Mouse (Mus musculus) cerebellum, postnatal 10 days (tissue): Measurements from ENCODE around the gene Arhgap42.

ENCODE experiments used
- DNase-seq, 2 experiments: peaks; one replicate each; pipeline ENCODE4 v3.0.0; 2021; ENCODE audit warnings: mixed read lengths in 2 of 2

Arhgap42 gene

GRCm38 (mm10) chr9:9142144-9142543 lies 96.8 kb downstream of the Arhgap42 start:
- DNase-seq = no peak

- DNase-seq = no peak
Observed at GRCm38 (mm10) chr9:9128996-9129694, 109.8 kb downstream of the Arhgap42 start.

DNA sequence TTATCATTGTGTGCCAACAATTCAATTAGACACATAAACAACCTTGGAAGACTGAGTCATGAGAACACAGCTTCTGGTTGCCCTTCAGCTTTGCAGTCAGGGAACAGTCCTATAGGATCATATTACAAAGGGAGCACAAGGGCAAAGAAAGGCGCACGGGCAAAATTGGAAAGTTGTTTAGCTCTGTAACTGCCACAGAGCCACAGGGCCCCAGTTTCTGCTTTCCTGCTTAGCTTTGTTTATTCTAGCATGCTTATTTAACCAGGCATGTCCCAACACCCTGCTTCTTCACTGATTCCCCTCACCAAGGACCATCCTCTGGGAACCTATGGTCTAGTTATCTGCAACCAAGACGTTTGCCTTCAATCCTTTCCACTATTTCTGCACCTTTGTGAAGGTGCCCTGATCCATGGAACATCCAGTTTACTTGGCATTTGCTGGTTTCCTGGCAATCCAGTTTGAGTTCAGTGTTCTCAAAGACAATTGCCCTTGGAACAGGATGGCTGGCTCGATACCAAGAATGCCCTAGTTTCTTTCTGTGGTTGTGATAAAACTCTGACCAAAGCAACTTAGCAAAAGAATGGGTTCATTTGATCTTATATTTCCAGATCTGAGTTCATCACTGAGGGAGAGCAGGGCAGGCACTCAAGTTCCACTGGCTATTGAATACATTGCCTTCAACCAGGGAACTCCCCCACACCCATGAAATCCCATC lies 111.7 kb downstream of the Arhgap42 start:
- DNase-seq = no peak

DNA sequence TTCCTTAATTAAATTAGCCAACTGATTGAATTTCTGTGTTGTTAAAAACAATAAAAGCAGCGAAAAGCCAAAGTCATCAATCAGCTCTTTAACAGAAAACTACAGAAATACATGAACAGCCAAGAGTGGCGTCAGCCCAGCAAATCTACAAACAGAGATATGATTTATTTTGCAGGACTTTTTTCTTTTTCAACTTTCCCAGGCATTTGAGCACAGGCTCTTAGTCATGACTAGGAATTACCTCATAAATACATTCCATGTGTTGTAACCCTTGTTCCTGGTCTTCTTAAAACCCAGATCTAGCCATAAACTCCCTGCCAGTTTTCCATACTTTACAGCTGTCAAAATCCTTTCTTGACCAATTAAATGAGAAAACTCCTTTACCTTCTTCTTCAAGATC lies 114.7 kb downstream of the Arhgap42 start:
- DNase-seq = no peak

- no peak for DNase-seq
Observed at GRCm38 (mm10) chr9:9114266-9114665, 124.6 kb downstream of the Arhgap42 start.

DNA sequence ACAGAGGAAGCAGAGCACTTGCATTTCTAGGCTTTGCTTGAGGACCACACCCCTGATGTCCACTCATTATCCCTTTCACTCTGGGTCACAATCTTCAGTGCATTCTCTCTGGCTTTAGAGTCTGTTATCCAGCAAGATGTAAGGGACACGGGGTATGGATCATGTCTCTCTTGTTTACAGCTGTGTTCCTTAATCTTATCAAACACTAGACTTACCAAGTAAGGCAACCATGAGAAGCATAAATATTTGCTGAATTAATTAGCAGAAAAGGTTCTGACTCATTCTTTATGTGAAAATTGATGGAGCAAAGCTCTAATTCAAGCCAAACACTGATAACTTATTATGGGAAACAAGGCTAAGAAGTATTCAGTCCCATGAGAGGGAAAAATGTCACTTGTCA lies 125.1 kb downstream of the Arhgap42 start:
- DNase-seq = no peak

DNA sequence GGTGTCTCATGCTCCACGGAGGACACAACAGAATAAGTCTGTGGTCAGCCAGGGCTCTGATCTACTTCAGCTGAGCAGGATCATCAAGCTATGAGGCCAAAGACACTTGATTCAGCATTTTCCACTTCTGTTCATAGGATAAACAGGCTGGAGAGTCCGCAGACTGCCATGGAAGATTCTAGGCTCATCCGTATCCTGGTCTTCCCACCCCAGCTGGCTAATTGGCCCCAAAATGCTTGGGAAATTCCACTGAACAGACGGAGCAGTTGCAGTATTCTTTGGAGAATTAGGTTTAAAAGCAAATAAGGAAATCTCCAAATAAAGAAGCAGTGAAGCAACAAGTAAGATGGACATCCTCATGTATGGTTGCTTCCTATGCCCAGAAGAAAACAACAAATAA lies 126.0 kb downstream of the Arhgap42 start:
- no peak for DNase-seq

GRCm38 (mm10) chr9:9107697-9108096 lies 131.2 kb downstream of the Arhgap42 start:
- no peak for DNase-seq

DNA sequence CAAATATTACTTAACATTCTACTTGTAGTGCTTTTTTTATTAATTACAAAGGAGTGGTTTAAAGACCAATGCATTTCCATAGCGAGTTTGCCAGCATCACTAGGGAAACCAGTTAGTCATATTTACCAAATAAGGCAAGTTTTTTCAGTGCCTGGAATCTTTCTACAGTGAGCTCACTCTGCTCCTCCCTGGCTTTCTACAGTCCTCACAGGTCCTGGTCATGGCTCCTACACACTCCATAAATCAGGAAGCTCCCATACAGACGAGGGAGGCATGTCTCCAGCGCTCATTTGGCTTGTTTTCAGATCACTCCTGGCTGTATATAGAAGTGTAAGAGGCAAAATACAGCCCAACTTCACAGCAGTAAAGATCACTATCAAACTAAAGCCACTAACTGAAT lies 134.1 kb downstream of the Arhgap42 start:
- DNase-seq = no peak

GRCm38 (mm10) chr9:9102158-9102514 lies 136.8 kb downstream of the Arhgap42 start:
- DNase-seq = no peak

GRCm38 (mm10) chr9:9101482-9102157 lies 137.3 kb downstream of the Arhgap42 start:
- no peak for DNase-seq

- no peak for DNase-seq
Observed at GRCm38 (mm10) chr9:9101055-9101454, 137.8 kb downstream of the Arhgap42 start.

DNA sequence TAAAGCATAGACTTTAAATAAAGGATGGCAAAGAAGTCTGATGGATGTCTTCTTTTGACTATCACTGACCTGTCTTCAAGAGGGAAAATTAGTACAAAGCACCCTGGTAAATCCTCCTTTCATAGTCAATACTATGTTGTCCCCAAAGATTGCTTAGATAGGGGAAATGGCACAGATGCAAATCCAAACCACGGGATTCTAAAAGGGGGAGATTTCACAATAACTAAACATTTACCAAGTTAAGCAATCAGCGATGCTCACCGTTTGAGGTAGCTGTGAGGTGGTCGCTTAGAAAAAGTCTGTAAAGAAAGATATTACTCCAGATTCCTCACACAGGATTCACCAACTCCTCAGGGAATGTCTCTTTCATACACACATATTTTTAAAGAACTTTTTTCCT lies 141.1 kb downstream of the Arhgap42 start:
- no peak for DNase-seq

GRCm38 (mm10) chr9:9096761-9097160 lies 142.1 kb downstream of the Arhgap42 start:
- no peak for DNase-seq

DNA sequence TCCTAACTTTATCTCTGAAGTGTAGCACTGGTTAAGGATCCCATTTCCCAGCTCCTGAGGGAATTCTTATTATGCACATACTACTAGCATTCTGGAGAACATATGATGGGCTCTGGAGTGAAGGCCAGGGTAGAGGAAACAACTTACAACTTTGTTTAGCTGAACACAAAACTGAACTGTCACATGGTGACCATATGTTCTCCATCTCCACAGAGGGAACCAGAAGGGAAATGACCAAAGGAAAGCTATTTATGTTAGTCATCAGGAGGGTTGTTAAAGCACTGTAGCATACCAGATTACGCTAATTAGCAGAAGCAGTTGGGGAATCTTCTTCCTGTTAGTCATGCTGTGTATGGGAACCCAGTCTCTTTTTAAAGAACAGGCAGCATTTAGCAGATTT lies 145.8 kb downstream of the Arhgap42 start:
- DNase-seq = no peak

- peak; percentile 2 to 6 for DNase-seq
Observed at GRCm38 (mm10) chr9:9083441-9083840, 155.5 kb downstream of the Arhgap42 start.

DNA sequence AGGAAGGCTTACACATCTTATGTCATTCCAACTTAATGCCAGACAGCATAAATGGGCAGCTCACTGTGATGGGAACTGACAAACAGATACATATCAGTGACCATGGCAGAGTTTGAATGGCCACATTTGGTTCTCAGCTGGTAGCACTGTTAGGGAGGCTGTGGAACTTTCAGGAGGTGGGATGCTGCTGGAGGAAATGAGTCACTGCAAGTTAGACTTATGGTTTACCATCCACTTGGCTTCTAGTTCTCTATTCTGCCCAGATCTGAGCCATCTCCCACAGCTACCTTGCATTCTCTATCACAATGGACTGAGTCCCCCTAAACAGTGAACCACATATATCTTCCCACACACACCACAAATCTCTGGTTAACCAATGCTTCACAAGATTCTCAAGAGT lies 186.0 kb downstream of the Arhgap42 start:
- no peak for DNase-seq

DNA sequence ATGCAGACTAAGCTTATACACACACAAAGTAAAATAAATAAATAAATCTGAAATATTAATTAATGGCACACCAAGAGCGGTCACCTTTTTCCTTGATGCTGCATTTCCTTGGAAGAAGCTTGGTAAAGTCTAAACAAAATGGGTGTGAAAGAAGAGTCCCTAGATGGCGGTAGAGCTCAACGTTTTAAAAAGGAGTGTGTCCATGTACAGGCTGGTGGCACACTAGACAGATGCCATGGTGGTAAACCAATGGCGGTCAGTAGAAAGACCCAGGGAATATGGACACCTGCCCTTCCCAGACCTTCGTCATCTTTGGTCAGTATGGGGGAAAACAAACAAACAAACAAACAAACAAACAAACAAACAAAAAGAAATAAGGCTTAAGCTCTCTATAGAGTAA lies 187.7 kb downstream of the Arhgap42 start:
- DNase-seq = peak; percentile 56 to 59

DNA sequence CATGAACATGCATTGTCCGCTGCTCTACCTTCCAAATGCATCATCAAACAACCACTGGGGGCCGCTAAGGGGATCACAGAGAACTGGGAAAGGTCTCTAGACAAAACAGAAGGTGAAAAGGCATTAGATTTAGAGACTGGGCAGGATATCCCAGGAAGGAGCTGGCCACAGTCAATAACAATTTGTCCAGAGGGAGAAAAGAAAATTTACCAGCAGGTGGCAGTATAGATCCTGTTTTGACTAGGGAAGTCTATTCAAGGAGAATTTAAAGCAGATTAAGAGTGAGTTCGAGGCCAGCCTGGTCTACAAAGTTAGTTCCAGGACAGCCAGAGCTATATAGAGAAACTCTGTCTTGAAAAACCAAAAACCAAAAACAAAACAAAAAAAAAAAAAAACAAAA lies 189.7 kb downstream of the Arhgap42 start:
- peak; percentile 38 to 77 for DNase-seq

- DNase-seq = no peak
Observed at GRCm38 (mm10) chr9:9041009-9041408, 197.9 kb downstream of the Arhgap42 start.

DNA sequence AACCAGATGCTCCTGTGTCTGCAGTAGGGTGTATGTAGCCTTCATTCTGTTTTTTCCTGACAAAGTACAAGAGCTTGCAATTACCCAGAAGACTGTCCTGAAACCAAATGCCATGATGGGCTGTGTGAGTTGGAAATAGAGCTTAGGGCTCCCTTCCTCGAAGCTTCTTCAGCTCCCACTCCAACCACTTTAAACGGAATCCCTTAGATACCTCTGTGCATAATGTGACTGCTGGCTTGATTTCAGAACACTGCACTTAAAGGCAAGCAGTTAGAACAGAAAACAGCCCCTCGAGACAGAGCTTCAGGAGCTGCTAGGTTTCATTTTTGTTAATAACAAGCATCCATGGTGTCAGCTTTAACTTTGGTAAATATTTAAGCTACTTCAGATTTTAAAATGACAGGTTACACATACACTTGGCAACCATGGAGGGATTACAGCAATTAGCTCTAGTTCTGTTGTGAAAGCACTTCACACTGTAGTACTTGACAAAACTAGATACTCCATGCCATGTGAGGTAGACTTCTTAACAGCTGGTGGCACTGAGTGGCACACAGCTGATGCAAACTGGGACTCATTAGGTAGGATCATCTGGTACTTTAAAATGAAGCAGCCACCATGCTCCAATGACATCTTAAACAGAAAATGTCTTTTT lies 201.8 kb downstream of the Arhgap42 start:
- DNase-seq = no peak

DNA sequence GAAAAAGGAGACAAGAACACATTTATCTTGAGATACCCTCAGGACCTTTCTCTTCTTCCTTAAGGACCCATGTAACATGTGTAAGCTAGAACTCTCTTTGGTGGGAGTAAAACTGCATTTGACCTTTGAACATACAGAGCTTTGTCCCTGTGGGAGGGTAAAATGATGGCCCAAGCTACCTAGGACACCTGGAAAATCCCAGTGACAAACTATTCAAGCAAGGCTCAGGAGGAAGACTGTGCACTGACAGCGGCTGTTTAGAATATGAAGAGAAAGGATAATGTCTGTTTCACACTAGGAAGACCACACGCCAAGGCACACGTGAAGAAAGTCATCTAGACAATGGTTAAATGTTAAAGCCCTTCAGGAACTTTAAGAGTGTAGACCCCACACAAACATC lies 211.0 kb downstream of the Arhgap42 start:
- no peak for DNase-seq

GRCm38 (mm10) chr9:9027445-9027844 lies 211.5 kb downstream of the Arhgap42 start:
- DNase-seq = no peak

DNA sequence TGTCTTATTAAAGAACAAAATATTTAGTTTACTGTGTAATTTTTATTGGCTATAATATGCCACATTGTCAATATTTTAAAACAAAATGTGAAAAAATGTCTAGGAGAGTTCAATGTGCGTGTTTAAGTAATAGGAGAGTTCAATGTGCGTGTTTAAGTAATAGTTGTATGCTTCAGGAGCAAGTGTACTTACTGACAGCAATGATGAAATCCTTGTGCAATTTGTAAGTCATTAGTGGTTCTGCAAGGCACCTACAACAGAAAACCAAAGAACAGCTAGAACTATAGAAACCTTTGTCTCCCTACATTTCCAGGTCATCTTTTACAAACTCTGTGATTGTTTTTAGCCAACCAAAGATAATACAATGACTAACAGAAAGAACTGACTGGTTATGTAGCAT lies 223.8 kb downstream of the Arhgap42 start:
- DNase-seq = no peak
